Mouse (Mus musculus) testis, postnatal 14 days (tissue): ENCODE data around the gene 2610528J11Rik.
"Not testable (repeated sequence)": the region's sequence is repeated elsewhere in the genome, so short reads cannot be mapped to it uniquely, and the experiment has no call there.

Source experiments
- DNase-seq: peaks from one replicate; pipeline ENCODE4 v3.0.0; 2021; ENCODE audit warnings: low spot score

2610528J11Rik gene

GRCm38 (mm10) chr4:118526408-118527334 lies at the start of gene 2610528J11Rik:
Gene 2610528J11Rik, plus strand, starts transcription at chr4:118526999.
- no peak for DNase-seq

- DNase-seq = no peak
Measured at GRCm38 (mm10) chr4:118489717-118490132, 37.1 kb upstream of the 2610528J11Rik start, which contains the start of gene Tie1. Gene Tie1, minus strand, starts transcription at chr4:118490061.

GRCm38 (mm10) chr4:118490461-118490860 lies 36.3 kb upstream of the 2610528J11Rik start:
- no peak for DNase-seq

GRCm38 (mm10) chr4:118500171-118500724 lies 26.6 kb upstream of the 2610528J11Rik start:
- no peak for DNase-seq

GRCm38 (mm10) chr4:118500792-118501191 lies 26.0 kb upstream of the 2610528J11Rik start:
- no peak for DNase-seq

GRCm38 (mm10) chr4:118505551-118505950 lies 21.2 kb upstream of the 2610528J11Rik start:
- no peak for DNase-seq

- DNase-seq = not testable (repeated sequence)
Measured at GRCm38 (mm10) chr4:118507171-118507570, 19.6 kb upstream of the 2610528J11Rik start.

GRCm38 (mm10) chr4:118509050-118509449 lies 17.7 kb upstream of the 2610528J11Rik start:
- no peak for DNase-seq

GRCm38 (mm10) chr4:118516699-118517496 lies 9.9 kb upstream of the 2610528J11Rik start:
- peak; percentile 36 for DNase-seq

- DNase-seq = no peak
Measured at GRCm38 (mm10) chr4:118517497-118518146, 9.2 kb upstream of the 2610528J11Rik start.

GRCm38 (mm10) chr4:118518208-118518607 lies 8.6 kb upstream of the 2610528J11Rik start:
- no peak for DNase-seq

GRCm38 (mm10) chr4:118522248-118522647 lies 4.6 kb upstream of the 2610528J11Rik start:
- no peak for DNase-seq

- no peak for DNase-seq
Measured at GRCm38 (mm10) chr4:118523976-118524375, 2.8 kb upstream of the 2610528J11Rik start.

GRCm38 (mm10) chr4:118525779-118526178 lies 1.0 kb upstream of the 2610528J11Rik start:
- no peak for DNase-seq

- no peak for DNase-seq
Measured at GRCm38 (mm10) chr4:118527335-118527681, 509 bp downstream of the 2610528J11Rik start.

GRCm38 (mm10) chr4:118527720-118528119 lies 921 bp downstream of the 2610528J11Rik start:
- no peak for DNase-seq

GRCm38 (mm10) chr4:118532663-118533062 lies 5.9 kb downstream of the 2610528J11Rik start:
- no peak for DNase-seq

- no peak for DNase-seq
Measured at GRCm38 (mm10) chr4:118533156-118533555, 6.4 kb downstream of the 2610528J11Rik start.

GRCm38 (mm10) chr4:118533605-118534004 lies 6.8 kb downstream of the 2610528J11Rik start:
- no peak for DNase-seq

- DNase-seq = no peak
Measured at GRCm38 (mm10) chr4:118535610-118536009, 8.8 kb downstream of the 2610528J11Rik start.

- DNase-seq = no peak
Measured at GRCm38 (mm10) chr4:118537801-118538200, 11.0 kb downstream of the 2610528J11Rik start.

- DNase-seq = no peak
Measured at GRCm38 (mm10) chr4:118539904-118540303, 13.1 kb downstream of the 2610528J11Rik start.
